Mouse (Mus musculus) MEL (cell line): ENCODE measurements around the gene Enthd1.

Source experiments
- CHD1 ChIP-seq: IDR thresholded peaks from 2 replicates; pipeline ENCODE4 v1.6.1; 2012; ENCODE audit warnings: low read depth, mild to moderate bottlenecking, inconsistent platforms, low read length, improper control_type of control experiment
- CTCF ChIP-seq, 3 experiments: IDR thresholded peaks in 2 of 3; conservative IDR thresholded peaks in 1 of 3; 2 replicates each; pipeline ENCODE4 v1.5.1; 2011 to 2012; ENCODE audit warnings: low read length in 3 of 3, low read depth in 2 of 3, mild to moderate bottlenecking in 2 of 3, improper control_type of control experiment in 1 of 3, inconsistent platforms in 1 of 3, mixed read lengths in 1 of 3, moderate library complexity in 1 of 3; ENCODE audit not compliant: control insufficient read depth in 1 of 3, insufficient read depth in 1 of 3, poor library complexity in 1 of 3, severe bottlenecking in 1 of 3
- MYC ChIP-seq: IDR thresholded peaks from 2 replicates; pipeline ENCODE4 v1.6.1; 2011; ENCODE audit warnings: low read depth, mild to moderate bottlenecking, low read length, improper control_type of control experiment, moderate library complexity
- NRF1 ChIP-seq: IDR thresholded peaks from 2 replicates; pipeline ENCODE4 v1.6.1; 2014; ENCODE audit warnings: low read depth, mild to moderate bottlenecking, inconsistent platforms, low read length, improper control_type of control experiment, moderate library complexity; ENCODE audit not compliant: poor library complexity, insufficient read depth, severe bottlenecking
- POLR2A ChIP-seq, 2 experiments: IDR thresholded peaks; 2 replicates each; pipeline ENCODE4 v1.6.1; 2011 to 2012; ENCODE audit warnings: low read length in 2 of 2, mild to moderate bottlenecking in 2 of 2, control low read depth in 1 of 2, improper control_type of control experiment in 1 of 2, low read depth in 1 of 2, moderate library complexity in 1 of 2; ENCODE audit not compliant: control insufficient read depth in 1 of 2, insufficient read depth in 1 of 2, poor library complexity in 1 of 2
- POLR2AphosphoS2 ChIP-seq: IDR thresholded peaks from 2 replicates; pipeline ENCODE4 v1.6.1; 2011; ENCODE audit warnings: low read length, improper control_type of control experiment
- TAL1 ChIP-seq: IDR thresholded peaks from 2 replicates; pipeline ENCODE4 v1.6.1; 2012; ENCODE audit warnings: mild to moderate bottlenecking, inconsistent platforms, low read length, moderate library complexity, mixed read lengths
- TCF12 ChIP-seq: IDR thresholded peaks from 2 replicates; pipeline ENCODE4 v1.6.1; 2014; ENCODE audit warnings: low read depth, mild to moderate bottlenecking, inconsistent platforms, low read length, improper control_type of control experiment, moderate library complexity

DNA sequence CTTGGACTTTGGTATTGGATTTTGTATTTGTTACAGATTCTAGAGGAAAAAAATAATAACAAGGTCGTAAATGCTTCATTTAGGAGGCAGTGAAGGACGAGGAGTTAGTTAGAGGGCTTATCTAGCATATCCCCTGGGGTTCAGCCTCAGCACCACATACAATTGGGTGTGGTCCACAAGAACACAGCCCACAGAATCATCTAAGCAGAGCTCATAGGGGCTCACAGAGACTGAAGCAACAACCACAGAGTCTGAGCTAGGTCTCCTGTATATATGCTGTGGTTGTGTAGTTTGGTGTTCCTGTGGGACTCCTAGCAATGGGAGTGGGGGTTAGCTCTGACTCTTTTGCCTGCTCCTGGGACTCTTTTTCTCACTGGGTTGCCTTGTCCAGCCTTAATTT lies 45.4 kb upstream of the Enthd1 start:
- TF ChIP-seq NRF1 (no peak), CTCF (IDR thresholded peaks at IDR 0.05 in 2 of 3, conservative IDR thresholded peaks at IDR 0.05 in 1 of 3; ENCODE audit: control insufficient read depth in 1 of 3, insufficient read depth in 1 of 3, low read depth in 2 of 3, low read length in 3 of 3, poor library complexity in 1 of 3, severe bottlenecking in 1 of 3) (no peak), MYC (no peak), TCF12 (no peak), TAL1 (no peak), CHD1 (no peak), POLR2AphosphoS2 (no peak), POLR2A (IDR thresholded peaks at IDR 0.05; ENCODE audit: control insufficient read depth in 1 of 2, insufficient read depth in 1 of 2, low read depth in 1 of 2, low read length in 2 of 2, poor library complexity in 1 of 2) (no peak)
